Mouse (Mus musculus) midbrain, embryonic 14.5 days (tissue): ENCODE results near the gene Pttg1. TPM values are rescaled to one million over a fixed set of nuclear protein-coding genes. Genes with fewer than 3 reads are reported as not detected.

Experiments used
- ATAC-seq: fragments of 200-750 bp; cut with Nextera tagmentation; 2 replicates; pipeline ENCODE4 v1.8.0; 2017; ENCODE audit warnings: moderate number of reproducible peaks, moderate library complexity; ENCODE audit not compliant: low FRiP score, low TSS enrichment
- DNase-seq: peaks from one replicate; pipeline ENCODE4 v3.0.0-alpha.2; 2015
- H3K27ac ChIP-seq: fragments of 300-500 bp; sonication (generic); replicated peaks from 2 replicates; pipeline ENCODE4 v1.5.1; 2014; ENCODE audit warnings: mild to moderate bottlenecking, low read depth, low read length, moderate library complexity
- H3K27me3 ChIP-seq: fragments of 300-500 bp; sonication (generic); 2 replicates; pipeline ENCODE4 v1.6.1; 2014; ENCODE audit warnings: low read length, control low read depth, mixed read lengths; ENCODE audit not compliant: control insufficient read depth, insufficient read depth
- H3K36me3 ChIP-seq: fragments of 300-500 bp; sonication (generic); 2 replicates; pipeline ENCODE4 v1.6.1; 2014; ENCODE audit warnings: low read length, control low read depth; ENCODE audit not compliant: control insufficient read depth, insufficient read depth
- H3K4me1 ChIP-seq: fragments of 300-500 bp; sonication (generic); 2 replicates; pipeline ENCODE4 v1.6.1; 2014; ENCODE audit warnings: mild to moderate bottlenecking, antibody characterized with exemption, low read length, control low read depth; ENCODE audit not compliant: control insufficient read depth, insufficient read depth
- H3K4me2 ChIP-seq: fragments of 300-500 bp; sonication (generic); 2 replicates; pipeline ENCODE4 v1.6.1; 2014; ENCODE audit warnings: mild to moderate bottlenecking, low read length, moderate library complexity
- H3K4me3 ChIP-seq: fragments of 300-500 bp; sonication (generic); replicated peaks from 2 replicates; pipeline ENCODE4 v1.5.1; 2014; ENCODE audit warnings: low read depth, low read length
- H3K9ac ChIP-seq: fragments of 300-500 bp; sonication (generic); replicated peaks from 2 replicates; pipeline ENCODE4 v1.6.1; 2014; ENCODE audit warnings: mild to moderate bottlenecking, low read length, moderate library complexity
- H3K9me3 ChIP-seq: fragments of 300-500 bp; sonication (generic); 2 replicates; pipeline ENCODE4 v1.6.1; 2016; ENCODE audit warnings: low read length, control low read depth, mixed read lengths; ENCODE audit not compliant: control insufficient read depth
- WGBS: fragments of 180-500 bp; shearing (Covaris S2); extraction: QIAGEN DNeasy Blood & Tissue Kit; methylation state at CpG from one replicate; pipeline ENCODE4 v1.1.7; 2014; 5-methylcytosine and 5-hydroxymethylcytosine counted together
- polyA plus RNA-seq: library from polyadenylated mRNA; unstranded; fragments of >200 nt; fragmentation: Nextera tagmentation; extraction: Ambion mirVana; gene quantifications from 2 replicates; pipeline ENCODE4 v1.2.1, GENCODE M21; 2014

Pttg1 gene
- polyA plus RNA-seq, 1 experiment from 2014 or later, result 51.8 TPM

GRCm38 (mm10) chr11:43396672-43397071, 29.4 kb downstream of the Pttg1 start:
- Histone ChIP-seq H3K9me3 (no peaks in the 10 kb centered on the region), H3K36me3 (no peaks in the 10 kb centered on the region), H3K4me2 (no peak overlapping the region), H3K4me3 (no peak overlapping the region), H3K9ac (no peak overlapping the region), H3K4me1 (no peaks in the 10 kb centered on the region), H3K27ac (no peak overlapping the region), H3K27me3 (no peaks in the 10 kb centered on the region)
- DNase-seq (no peak), ATAC-seq (no peak)
- 20% methylated on average over 7 of the region's 7 CpGs for WGBS

- ATAC-seq (no peak), DNase-seq (no peak)
- Histone ChIP-seq H3K4me2 (no peak overlapping the region), H3K9me3 (no peaks in the 10 kb centered on the region), H3K4me1 (no peaks in the 10 kb centered on the region), H3K36me3 (no peaks in the 10 kb centered on the region), H3K4me3 (no peak overlapping the region), H3K27ac (no peak overlapping the region), H3K27me3 (no peaks in the 10 kb centered on the region), H3K9ac (no peak overlapping the region)
- 93% methylated on average over 4 of the region's 4 CpGs for WGBS
Observed at GRCm38 (mm10) chr11:43396246-43396645, 29.8 kb downstream of the Pttg1 start.

- H3K27ac ChIP-seq, result no peak overlapping the region
- no peak overlapping the region for H3K4me3 ChIP-seq
- H3K27me3 ChIP-seq, result no peaks in the 10 kb centered on the region
- H3K9me3 ChIP-seq, result no peaks in the 10 kb centered on the region
- H3K4me2 ChIP-seq, result no peak overlapping the region
- ATAC-seq (no peak), DNase-seq (no peak)
- no peaks in the 10 kb centered on the region for H3K36me3 ChIP-seq
- no peak overlapping the region for H3K9ac ChIP-seq
- no peaks in the 10 kb centered on the region for H3K4me1 ChIP-seq
- 87% methylated on average over 14 of the region's 14 CpGs for WGBS
Observed at GRCm38 (mm10) chr11:43395073-43395948, 30.7 kb downstream of the Pttg1 start.

- Histone ChIP-seq H3K9ac (no peak overlapping the region), H3K4me1 (no peaks in the 10 kb centered on the region), H3K4me3 (no peak overlapping the region), H3K36me3 (no peaks in the 10 kb centered on the region), H3K27me3 (no peaks in the 10 kb centered on the region), H3K4me2 (no peak overlapping the region), H3K27ac (no peak overlapping the region), H3K9me3 (no peaks in the 10 kb centered on the region)
- DNase-seq (no peak), ATAC-seq (no peak)
- 89% methylated on average over 4 of the region's 4 CpGs for WGBS
Observed at GRCm38 (mm10) chr11:43393325-43393724, 32.7 kb downstream of the Pttg1 start.

GRCm38 (mm10) chr11:43392757-43393156, 33.3 kb downstream of the Pttg1 start:
- Histone ChIP-seq H3K27me3 (no peaks in the 10 kb centered on the region), H3K4me2 (no peak overlapping the region), H3K27ac (no peak overlapping the region), H3K4me3 (no peak overlapping the region), H3K9me3 (no peaks in the 10 kb centered on the region), H3K4me1 (no peaks in the 10 kb centered on the region), H3K9ac (no peak overlapping the region), H3K36me3 (no peaks in the 10 kb centered on the region)
- no peak for DNase-seq
- no peak for ATAC-seq
- 50% methylated on average over 2 of the region's 2 CpGs for WGBS

- Histone ChIP-seq H3K4me1 (peaks cover 16% of the 10 kb centered on the region), H3K27me3 (no peaks in the 10 kb centered on the region), H3K27ac (no peak overlapping the region), H3K9ac (no peak overlapping the region), H3K4me2 (no peak overlapping the region), H3K4me3 (no peak overlapping the region), H3K9me3 (no peaks in the 10 kb centered on the region), H3K36me3 (no peaks in the 10 kb centered on the region)
- ATAC-seq (no peak), DNase-seq (no peak)
- WGBS, result 87% methylated on average over 7 of the region's 7 CpGs
Observed at GRCm38 (mm10) chr11:43389118-43389517, 36.9 kb downstream of the Pttg1 start.

GRCm38 (mm10) chr11:43388122-43389097, 37.6 kb downstream of the Pttg1 start:
- ATAC-seq (no peak), DNase-seq (no peak)
- no peaks in the 10 kb centered on the region for H3K9me3 ChIP-seq
- no peak overlapping the region for H3K4me2 ChIP-seq
- no peaks in the 10 kb centered on the region for H3K36me3 ChIP-seq
- no peaks in the 10 kb centered on the region for H3K27me3 ChIP-seq
- no peak overlapping the region for H3K27ac ChIP-seq
- no peak overlapping the region for H3K4me3 ChIP-seq
- no peak overlapping the region for H3K9ac ChIP-seq
- peaks cover 16% of the 10 kb centered on the region for H3K4me1 ChIP-seq
- 88% methylated on average over 21 of the region's 21 CpGs for WGBS

GRCm38 (mm10) chr11:43387004-43387880, 38.8 kb downstream of the Pttg1 start:
- Histone ChIP-seq H3K4me3 (no peak overlapping the region), H3K9me3 (no peaks in the 10 kb centered on the region), H3K36me3 (no peaks in the 10 kb centered on the region), H3K9ac (no peak overlapping the region), H3K27me3 (no peaks in the 10 kb centered on the region), H3K4me2 (no peak overlapping the region), H3K4me1 (peaks cover 16% of the 10 kb centered on the region), H3K27ac (no peak overlapping the region)
- 94% methylated on average over 14 of the region's 14 CpGs for WGBS
- no peak for DNase-seq
- no peak for ATAC-seq
